Mouse (Mus musculus) midbrain, postnatal 0 days (tissue): ENCODE data around the gene Esr1. TPM values are rescaled to one million over a fixed set of nuclear protein-coding genes. Genes with fewer than 3 reads are reported as not detected.
A peak's percentile ranks its signal among the peaks of the same experiment; 100 is the strongest.

Source experiments
- ATAC-seq: fragments of 200-750 bp; cut with Nextera tagmentation; 2 replicates; pipeline ENCODE4 v1.8.0; 2017; ENCODE audit warnings: moderate number of reproducible peaks, mild to moderate bottlenecking, moderate TSS enrichment, moderate library complexity; ENCODE audit not compliant: low FRiP score
- DNase-seq: peaks from one replicate; pipeline ENCODE4 v3.0.0-alpha.2; 2015; ENCODE audit warnings: low spot score
- H3K27ac ChIP-seq: fragments of 300-500 bp; sonication (generic); 2 replicates; pipeline ENCODE4 v1.5.1; 2014; ENCODE audit warnings: low read depth, mild to moderate bottlenecking, low read length, mixed read lengths
- H3K27me3 ChIP-seq: fragments of 300-500 bp; sonication (generic); 2 replicates; pipeline ENCODE4 v1.6.1; 2014; ENCODE audit warnings: low read length, control low read depth, mixed read lengths; ENCODE audit not compliant: insufficient read depth
- H3K36me3 ChIP-seq: fragments of 300-500 bp; sonication (generic); 2 replicates; pipeline ENCODE4 v1.6.1; 2014; ENCODE audit warnings: low read length, control low read depth, mixed read lengths; ENCODE audit not compliant: insufficient read depth
- H3K4me1 ChIP-seq: fragments of 300-500 bp; sonication (generic); 2 replicates; pipeline ENCODE4 v1.6.1; 2014; ENCODE audit warnings: mild to moderate bottlenecking, control low read depth, antibody characterized with exemption, low read length, mixed read lengths; ENCODE audit not compliant: insufficient read depth
- H3K4me2 ChIP-seq: fragments of 300-500 bp; sonication (generic); 2 replicates; pipeline ENCODE4 v1.6.1; 2014; ENCODE audit warnings: low read depth, mild to moderate bottlenecking, low read length, mixed read lengths; ENCODE audit not compliant: poor library complexity, severe bottlenecking
- H3K4me3 ChIP-seq: fragments of 300-500 bp; sonication (generic); 2 replicates; pipeline ENCODE4 v1.5.1; 2014; ENCODE audit warnings: low read depth, mild to moderate bottlenecking, low read length, moderate library complexity
- H3K9ac ChIP-seq: fragments of 300-500 bp; sonication (generic); replicated peaks from 2 replicates; pipeline ENCODE4 v1.6.1; 2014; ENCODE audit warnings: mild to moderate bottlenecking, low read length, moderate library complexity, mixed read lengths; ENCODE audit not compliant: poor library complexity, severe bottlenecking
- H3K9me3 ChIP-seq: fragments of 300-500 bp; sonication (generic); 2 replicates; pipeline ENCODE4 v1.6.1; 2016; ENCODE audit warnings: low read length, control low read depth
- CTCF ChIP-seq: IDR thresholded peaks from 2 replicates; pipeline ENCODE4 v1.5.1; 2016; ENCODE audit warnings: antibody characterized with exemption, mild to moderate bottlenecking
- WGBS: fragments of 180-500 bp; shearing (Covaris S2); extraction: QIAGEN DNeasy Blood & Tissue Kit; methylation state at CpG from one replicate; pipeline ENCODE4 v1.1.7; 2014; 5-methylcytosine and 5-hydroxymethylcytosine counted together
- polyA plus RNA-seq: library from polyadenylated mRNA; unstranded; fragments of >200 nt; fragmentation: Nextera tagmentation; extraction: Ambion mirVana; gene quantifications from 2 replicates; pipeline ENCODE4 v1.2.1, GENCODE M21; 2015
- total RNA-seq: library from RNA; depleted of rRNA; stranded (reverse); fragments of >200 nt; gene quantifications from 2 replicates; pipeline ENCODE4 v1.2.3, GENCODE M21; 2014

The Esr1 gene
- total and polyA plus RNA-seq, 2 experiments from 2014 or later, result 0.71 to 0.84 TPM

- Histone ChIP-seq H3K4me3 (no peak overlapping the region), H3K4me1 (no peaks in the 10 kb centered on the region), H3K27ac (no peak overlapping the region), H3K4me2 (no peak overlapping the region), H3K27me3 (no peaks in the 10 kb centered on the region), H3K9me3 (no peaks in the 10 kb centered on the region), H3K36me3 (no peaks in the 10 kb centered on the region), H3K9ac (no peak overlapping the region)
- DNase-seq, result no peak
- WGBS, result 82% methylated on average over 2 of the region's 2 CpGs
- no peak for ATAC-seq
- no peak for TF ChIP-seq CTCF
Observed at GRCm38 (mm10) chr10:4923616-4924015, 312.2 kb downstream of the Esr1 start.

- Histone ChIP-seq H3K27ac (no peak overlapping the region), H3K9me3 (no peaks in the 10 kb centered on the region), H3K9ac (no peak overlapping the region), H3K4me2 (no peak overlapping the region), H3K27me3 (no peaks in the 10 kb centered on the region), H3K4me1 (no peaks in the 10 kb centered on the region), H3K36me3 (no peaks in the 10 kb centered on the region), H3K4me3 (no peak overlapping the region)
- TF ChIP-seq CTCF, result no peak
- WGBS, result 57% methylated on average over 2 of the region's 2 CpGs
- DNase-seq, result peak; percentile 6
- ATAC-seq, result 0 out of 2 replicates have a peak, but pooled peaks have one; percentile 62
Observed at GRCm38 (mm10) chr10:4924391-4924790, 313.0 kb downstream of the Esr1 start.

- no peaks in the 10 kb centered on the region for H3K36me3 ChIP-seq
- ATAC-seq (no peak), DNase-seq (no peak)
- no peak overlapping the region for H3K27ac ChIP-seq
- no peaks in the 10 kb centered on the region for H3K4me1 ChIP-seq
- no peak overlapping the region for H3K4me2 ChIP-seq
- 77% methylated on average over 5 of the region's 5 CpGs for WGBS
- no peak for TF ChIP-seq CTCF
- H3K4me3 ChIP-seq, result no peak overlapping the region
- H3K27me3 ChIP-seq, result no peaks in the 10 kb centered on the region
- no peak overlapping the region for H3K9ac ChIP-seq
- no peaks in the 10 kb centered on the region for H3K9me3 ChIP-seq
Observed at GRCm38 (mm10) chr10:4943148-4943547, 331.8 kb downstream of the Esr1 start.

- Histone ChIP-seq H3K9ac (no peak overlapping the region), H3K4me1 (no peaks in the 10 kb centered on the region), H3K9me3 (no peaks in the 10 kb centered on the region), H3K4me3 (no peak overlapping the region), H3K36me3 (no peaks in the 10 kb centered on the region), H3K4me2 (no peak overlapping the region), H3K27me3 (no peaks in the 10 kb centered on the region), H3K27ac (no peak overlapping the region)
- no peak for DNase-seq
- 82% methylated on average over 2 of the region's 2 CpGs for WGBS
- no peak for ATAC-seq
- no peak for TF ChIP-seq CTCF
Observed at GRCm38 (mm10) chr10:4944725-4945124, 333.3 kb downstream of the Esr1 start.

GRCm38 (mm10) chr10:4965768-4966167, 354.4 kb downstream of the Esr1 start:
- no peak overlapping the region for H3K4me2 ChIP-seq
- H3K4me1 ChIP-seq, result no peaks in the 10 kb centered on the region
- H3K4me3 ChIP-seq, result no peak overlapping the region
- TF ChIP-seq CTCF, result no peak
- no peaks in the 10 kb centered on the region for H3K9me3 ChIP-seq
- WGBS, result 35% methylated on average over 1 of the region's 1 CpGs
- DNase-seq, result no peak
- no peak overlapping the region for H3K27ac ChIP-seq
- H3K36me3 ChIP-seq, result no peaks in the 10 kb centered on the region
- H3K9ac ChIP-seq, result no peak overlapping the region
- H3K27me3 ChIP-seq, result no peaks in the 10 kb centered on the region
- no peak for ATAC-seq

- no peak overlapping the region for H3K4me2 ChIP-seq
- no peak overlapping the region for H3K27ac ChIP-seq
- no peak overlapping the region for H3K9ac ChIP-seq
- ATAC-seq, result no peak
- 81% methylated on average over 7 of the region's 7 CpGs for WGBS
- H3K36me3 ChIP-seq, result no peaks in the 10 kb centered on the region
- no peaks in the 10 kb centered on the region for H3K4me1 ChIP-seq
- no peak for DNase-seq
- no peaks in the 10 kb centered on the region for H3K27me3 ChIP-seq
- no peak for TF ChIP-seq CTCF
- H3K9me3 ChIP-seq, result no peaks in the 10 kb centered on the region
- H3K4me3 ChIP-seq, result no peak overlapping the region
Observed at GRCm38 (mm10) chr10:4971156-4971555, 359.8 kb downstream of the Esr1 start.
